Mouse (Mus musculus): ENCODE measurements at regions not wholly inside any gene's neighbourhood (a gene's known extent, or its start where the extent isn't known, plus 50 kb on each side); places are given as distances from the start of the nearest gene placed in this dataset.

DNA sequence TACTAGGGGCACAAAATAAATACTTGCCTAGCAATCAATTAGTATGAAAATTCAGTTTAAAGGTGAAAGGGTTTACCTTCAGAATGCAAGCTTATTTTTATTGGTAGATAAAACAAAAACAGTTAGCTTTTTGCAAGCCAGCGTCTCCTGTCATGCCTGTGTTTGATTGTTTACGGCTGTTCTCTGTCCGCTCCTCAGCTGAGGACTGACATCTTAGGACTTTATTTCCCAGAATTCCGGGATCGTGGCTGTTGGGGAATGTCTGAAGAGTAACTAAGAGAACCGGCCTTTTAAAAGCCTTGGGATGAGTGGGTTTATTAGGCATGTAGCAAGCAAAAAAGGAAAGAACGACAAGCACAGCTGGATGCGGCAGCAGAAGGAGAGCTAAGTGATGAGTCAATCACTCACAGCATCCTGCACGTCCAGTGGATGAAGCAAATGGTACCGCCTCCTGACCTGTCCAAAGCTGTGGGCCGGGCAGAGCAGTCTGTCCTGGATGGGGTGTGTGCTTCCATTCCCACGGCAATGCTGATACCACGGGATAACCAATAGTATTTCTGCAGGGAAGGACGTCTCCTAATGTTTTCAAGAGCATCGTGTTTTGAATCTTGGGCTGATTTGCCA, 990.9 kb downstream of the Adgrl2 start:
- TF ChIP-seq CTCF (IDR thresholded peaks at IDR 0.05; ENCODE audit: low read depth): no peak
- no peak for TF ChIP-seq EP300 (IDR thresholded peaks at IDR 0.05; ENCODE audit: low read depth)

All from heart, postnatal 0 days (tissue).